Mouse (Mus musculus): Measurements from ENCODE around the gene Rrp7a.

The Rrp7a gene

GRCm38 (mm10) chr15:83111290-83111689 is 11.3 kb downstream of the Rrp7a start:
- no peak for DNase-seq

- no peak for DNase-seq
These were observed 14.8 kb downstream of the Rrp7a start for GRCm38 (mm10) chr15:83107814-83108213.

- no peak for DNase-seq
These were observed 16.2 kb downstream of the Rrp7a start for GRCm38 (mm10) chr15:83106426-83106825.

DNA sequence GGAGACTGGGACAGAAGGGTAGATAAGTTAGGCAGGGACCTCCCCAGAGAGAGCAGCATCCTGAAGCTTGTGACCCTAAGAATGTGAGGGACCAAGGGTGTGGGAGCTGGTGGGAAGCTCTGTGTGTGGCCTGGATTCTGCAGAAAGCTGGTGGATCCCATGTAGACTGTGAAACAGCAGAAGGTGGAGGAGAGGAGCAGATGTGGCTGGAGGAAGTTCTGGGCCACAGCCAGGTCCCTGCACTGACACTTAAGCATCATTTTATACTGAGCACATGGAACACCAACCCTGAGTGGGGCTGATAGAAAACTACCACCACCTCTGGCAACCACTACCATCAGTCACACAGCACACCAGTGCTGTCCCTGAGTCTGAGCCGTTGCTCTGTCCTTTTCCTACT is 19.5 kb downstream of the Rrp7a start:
- DNase-seq, result no peak

GRCm38 (mm10) chr15:83100332-83100662 is 22.3 kb downstream of the Rrp7a start:
- no peak for DNase-seq

- DNase-seq, result peak; percentile 31
These were observed 22.9 kb downstream of the Rrp7a start for GRCm38 (mm10) chr15:83099533-83100331.

DNA sequence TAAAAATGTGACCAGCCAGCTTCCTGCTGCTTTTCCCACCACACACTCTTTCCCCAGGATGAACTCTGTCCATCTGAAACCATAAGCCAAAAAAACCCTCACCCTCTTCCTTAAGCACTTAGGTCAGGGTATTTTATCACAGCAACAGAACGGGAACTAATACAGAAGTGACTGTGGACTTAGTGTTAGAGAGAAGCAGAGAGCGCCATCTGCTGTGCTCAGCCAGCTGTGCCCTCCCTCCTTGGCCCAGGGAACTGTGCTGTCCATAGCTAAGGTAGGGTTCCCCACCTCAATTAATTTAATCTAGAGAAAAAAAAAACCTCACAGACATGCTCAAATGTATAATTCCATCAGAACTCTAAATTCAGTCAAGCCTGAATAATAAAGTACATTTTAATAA is 26.7 kb downstream of the Rrp7a start:
- DNase-seq, result no peak

DNA sequence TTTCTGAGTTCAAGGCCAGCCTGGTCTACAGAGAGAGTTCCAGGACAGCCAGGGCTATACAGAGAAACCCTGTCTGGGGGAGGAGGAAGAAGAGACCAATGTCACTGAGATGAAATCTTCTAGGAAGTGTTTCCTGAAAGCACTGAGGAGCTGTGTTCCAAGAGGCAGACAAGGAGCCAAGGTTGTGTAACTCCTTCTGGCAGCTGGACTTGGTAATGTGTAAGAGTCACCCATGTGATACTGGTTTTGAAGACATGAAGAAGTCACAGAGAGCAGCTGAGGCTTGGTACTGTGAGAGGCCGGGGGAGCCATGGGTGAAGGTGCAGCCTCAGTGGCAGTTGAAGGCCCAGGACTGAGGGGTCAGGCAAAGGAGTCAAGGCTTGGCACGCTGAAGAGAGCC is 28.9 kb downstream of the Rrp7a start:
- DNase-seq, result no peak

- no peak for DNase-seq
These were observed 31.7 kb downstream of the Rrp7a start for GRCm38 (mm10) chr15:83090874-83091273.

- no peak for DNase-seq
These were observed 33.3 kb downstream of the Rrp7a start, which contains the start of gene Serhl for GRCm38 (mm10) chr15:83089429-83089605. Serhl (plus strand) TSS chr15:83089506.

- no peak for DNase-seq
These were observed 33.8 kb downstream of the Rrp7a start for GRCm38 (mm10) chr15:83088495-83089428.

GRCm38 (mm10) chr15:83086636-83087328 is 35.8 kb downstream of the Rrp7a start:
- DNase-seq, result no peak

DNA sequence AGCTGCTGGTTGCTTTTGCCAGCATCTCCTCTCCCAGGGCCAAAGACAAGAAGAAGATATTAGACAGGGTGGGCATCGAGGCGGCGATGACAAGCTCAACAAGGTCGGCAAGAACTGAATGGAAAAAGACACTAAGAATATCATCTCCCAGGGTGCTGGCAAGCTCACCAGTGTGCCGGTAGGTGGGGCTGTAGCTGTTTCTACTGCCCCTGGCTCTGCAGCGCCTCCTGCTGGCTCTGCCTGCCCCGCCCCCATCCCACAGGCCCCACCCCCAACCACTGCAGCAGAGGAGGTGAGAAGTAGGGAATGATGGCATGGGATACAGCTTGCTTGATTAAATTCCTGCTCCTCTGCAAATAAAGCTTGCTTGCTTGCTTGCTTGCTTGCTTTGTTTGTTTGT is 36.7 kb downstream of the Rrp7a start:
- no peak for DNase-seq

- no peak for DNase-seq
These were observed 38.5 kb downstream of the Rrp7a start for GRCm38 (mm10) chr15:83084022-83084640.

GRCm38 (mm10) chr15:83083530-83083929 is 39.1 kb downstream of the Rrp7a start:
- no peak for DNase-seq

- no peak for DNase-seq
These were observed 46.7 kb downstream of the Rrp7a start for GRCm38 (mm10) chr15:83075607-83076525.

GRCm38 (mm10) chr15:83074179-83074578 is 48.4 kb downstream of the Rrp7a start:
- DNase-seq, result no peak

GRCm38 (mm10) chr15:83071752-83072151 is 50.8 kb downstream of the Rrp7a start:
- DNase-seq, result no peak

GRCm38 (mm10) chr15:83070942-83071341 is 51.7 kb downstream of the Rrp7a start:
- no peak for DNase-seq

- DNase-seq, result no peak
These were observed 54.3 kb downstream of the Rrp7a start for GRCm38 (mm10) chr15:83068270-83068669.

DNA sequence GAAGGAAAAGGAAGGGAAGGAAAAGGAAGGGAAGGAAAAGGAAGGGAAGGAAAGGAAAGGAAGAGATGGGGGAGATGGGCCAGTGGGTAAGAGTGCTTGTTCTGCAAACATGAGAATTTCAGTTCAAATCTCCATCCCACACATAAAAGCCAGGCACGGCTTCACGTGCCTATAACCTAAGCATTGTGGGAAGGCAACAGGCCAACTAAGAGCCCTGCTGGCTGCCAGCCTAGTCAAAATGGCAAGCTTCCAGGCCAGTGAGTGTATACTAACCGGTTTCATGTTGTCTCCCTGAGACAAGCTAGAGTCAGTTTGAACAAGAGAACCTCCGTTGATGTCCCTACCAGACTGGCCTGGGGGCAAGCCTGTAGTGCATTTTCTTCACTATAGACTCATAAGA is 57.1 kb downstream of the Rrp7a start:
- DNase-seq, result no peak
